Mouse (Mus musculus): Measurements from ENCODE around the gene Fsd1l. TPM values are rescaled to one million over a fixed set of nuclear protein-coding genes. Genes with fewer than 3 reads are reported as not detected.

The Fsd1l gene
- total and polyA plus RNA-seq, 3 experiments, result not detected

- TF ChIP-seq MYB (IDR thresholded peaks at IDR 0.05; ENCODE audit: low read depth, low read length) (no peak), HCFC1 (IDR thresholded peaks at IDR 0.05; ENCODE audit: low read depth, low read length) (no peak), EP300 (IDR thresholded peaks at IDR 0.05; ENCODE audit: low read depth in 1 of 2, low read length in 2 of 2) (no peak), SMC3 (IDR thresholded peaks at IDR 0.05; ENCODE audit: low read depth, low read length) (no peak), UBTF (IDR thresholded peaks at IDR 0.05; ENCODE audit: borderline replicate concordance, insufficient read depth, low read depth, low read length) (no peak), ELF1 (IDR thresholded peaks at IDR 0.05; ENCODE audit: low read depth, low read length) (no peak), MEF2A (IDR thresholded peaks at IDR 0.05; ENCODE audit: extremely low read depth, insufficient replicate concordance, low read depth, low read length, poor library complexity, severe bottlenecking) (no peak), POLR2A (IDR thresholded peaks at IDR 0.05; ENCODE audit: control insufficient read depth in 1 of 2, insufficient read depth in 1 of 2, low read depth in 1 of 2, low read length in 2 of 2, poor library complexity in 1 of 2) (no peak), TAL1 (IDR thresholded peaks at IDR 0.05; ENCODE audit: low read length) (no peak), POLR2AphosphoS5 (IDR thresholded peaks at IDR 0.05; ENCODE audit: borderline replicate concordance, low read depth, low read length) (no peak), ZKSCAN1 (IDR thresholded peaks at IDR 0.05; ENCODE audit: low read depth, low read length) (no peak), RCOR1 (IDR thresholded peaks at IDR 0.05; ENCODE audit: low read depth, low read length) (no peak), POLR2AphosphoS2 (IDR thresholded peaks at IDR 0.05; ENCODE audit: low read length) (no peak), GABPA (IDR thresholded peaks at IDR 0.05; ENCODE audit: low read depth, low read length) (no peak), TBP (IDR thresholded peaks at IDR 0.05; ENCODE audit: low read depth, low read length) (no peak), ZC3H11A (IDR thresholded peaks at IDR 0.05; ENCODE audit: low read depth, low read length) (no peak), ZNF384 (IDR thresholded peaks at IDR 0.05; ENCODE audit: low read depth, low read length) (no peak), NRF1 (IDR thresholded peaks at IDR 0.05; ENCODE audit: insufficient read depth, low read depth, low read length, poor library complexity, severe bottlenecking) (no peak), RAD21 (IDR thresholded peaks at IDR 0.05; ENCODE audit: low read depth, low read length) (no peak), GATA1 (IDR thresholded peaks at IDR 0.05; ENCODE audit: low read depth, low read length) (no peak)
- Histone ChIP-seq H3K4me1 (ENCODE audit: control insufficient read depth in 1 of 2, insufficient read depth in 2 of 2, low read length in 2 of 2) (no peaks in the 10 kb centered on the region; a peak in 1 of 4 replicates), H3K36me3 (ENCODE audit: control insufficient read depth in 1 of 2, insufficient read depth in 2 of 2, low read length in 2 of 2) (no peaks in the 10 kb centered on the region), H3K9ac (ENCODE audit: control insufficient read depth, low read depth, low read length, poor library complexity, severe bottlenecking) (no peak overlapping the region), H3K4me3 (ENCODE audit: control insufficient read depth in 1 of 2, insufficient read depth in 1 of 2, low read depth in 2 of 2, low read length in 2 of 2) (no peak overlapping the region), H3K79me2 (ENCODE audit: control insufficient read depth, insufficient read depth, low read length, poor library complexity) (no peaks in the 10 kb centered on the region), H3K27ac (ENCODE audit: control insufficient read depth, low read depth, low read length) (no peak overlapping the region), H3K9me3 (replicated peaks; ENCODE audit: insufficient read depth, low read length) (no peaks in the 10 kb centered on the region), H3K27me3 (ENCODE audit: control insufficient read depth in 1 of 2, insufficient read depth in 2 of 2, low read length in 2 of 2) (peaks cover 0 to 2% of the 10 kb centered on the region in 2 experiments; a peak in 1 of 4 replicates)
- DNase-seq (ENCODE audit: low read depth, low spot score), result no peak
Observed at GRCm38 (mm10) chr4:53591941-53592340, 39.3 kb upstream of the Fsd1l start.

- no peak for DNase-seq (ENCODE audit: low read depth, low spot score)
- no peaks in the 10 kb centered on the region for H3K9me3 ChIP-seq (replicated peaks; ENCODE audit: insufficient read depth, low read length)
- H3K79me2 ChIP-seq (ENCODE audit: control insufficient read depth, insufficient read depth, low read length, poor library complexity), result no peaks in the 10 kb centered on the region
- H3K4me3 ChIP-seq (ENCODE audit: control insufficient read depth in 1 of 2, insufficient read depth in 1 of 2, low read depth in 2 of 2, low read length in 2 of 2), result no peak overlapping the region
- H3K27ac ChIP-seq (ENCODE audit: control insufficient read depth, low read depth, low read length), result no peak overlapping the region
- peaks cover 0 to 2% of the 10 kb centered on the region in 2 experiments; a peak in 2 of 4 replicates for H3K27me3 ChIP-seq (ENCODE audit: control insufficient read depth in 1 of 2, insufficient read depth in 2 of 2, low read length in 2 of 2)
- H3K36me3 ChIP-seq (ENCODE audit: control insufficient read depth in 1 of 2, insufficient read depth in 2 of 2, low read length in 2 of 2), result no peaks in the 10 kb centered on the region
- H3K9ac ChIP-seq (ENCODE audit: control insufficient read depth, low read depth, low read length, poor library complexity, severe bottlenecking), result no peak overlapping the region
- no peaks in the 10 kb centered on the region; a peak in 1 of 4 replicates for H3K4me1 ChIP-seq (ENCODE audit: control insufficient read depth in 1 of 2, insufficient read depth in 2 of 2, low read length in 2 of 2)
- TF ChIP-seq ZKSCAN1 (IDR thresholded peaks at IDR 0.05; ENCODE audit: low read depth, low read length) (no peak), TCF12 (IDR thresholded peaks at IDR 0.05; ENCODE audit: low read depth, low read length) (no peak), POLR2AphosphoS2 (IDR thresholded peaks at IDR 0.05; ENCODE audit: low read length) (no peak), ZMIZ1 (IDR thresholded peaks at IDR 0.05; ENCODE audit: low read depth, low read length) (no peak), MXI1 (IDR thresholded peaks at IDR 0.05; ENCODE audit: low read depth, low read length) (no peak)
Observed at GRCm38 (mm10) chr4:53592386-53592785, 38.9 kb upstream of the Fsd1l start.

Measured in MEL (cell line).